Mouse (Mus musculus) left cerebral cortex, adult 2 months (tissue): ENCODE measurements around the gene Gpm6b. TPM values are rescaled to one million over a fixed set of nuclear protein-coding genes. Genes with fewer than 3 reads are reported as not detected.

Experiments used
- DNase-seq, 2 experiments: peaks; one replicate each; pipeline ENCODE4 v3.0.0; 2021 to 2022; ENCODE audit warnings: low spot score in 2 of 2, mixed read lengths in 1 of 2; ENCODE audit errors: extremely low spot score in 1 of 2
- H3K27ac ChIP-seq: fragments of 200-600 bp; 2 replicates; pipeline ENCODE4 v1.8.1; 2022
- H3K4me3 ChIP-seq: fragments of 200-600 bp; 2 replicates; pipeline ENCODE4 v1.8.1; 2022
- CTCF ChIP-seq: fragments of 200-600 bp; IDR thresholded peaks from 2 replicates; pipeline ENCODE4 v1.8.1; 2022; ENCODE audit warnings: antibody characterized with exemption, mild to moderate bottlenecking, moderate library complexity
- intact Hi-C: fragments of 180-260 bp; cut with DNase I; formaldehyde crosslinking; loops from one replicate; pipeline ENCODE4 v1.15.1; 2025
- total RNA-seq, 2 experiments: library from RNA; stranded (reverse); gene quantifications; 2 replicates each; pipeline ENCODE4 v1.2.3; 2021

The Gpm6b gene
- total RNA-seq, 2 experiments from 2014 or later: 598 to 621 TPM

DNA sequence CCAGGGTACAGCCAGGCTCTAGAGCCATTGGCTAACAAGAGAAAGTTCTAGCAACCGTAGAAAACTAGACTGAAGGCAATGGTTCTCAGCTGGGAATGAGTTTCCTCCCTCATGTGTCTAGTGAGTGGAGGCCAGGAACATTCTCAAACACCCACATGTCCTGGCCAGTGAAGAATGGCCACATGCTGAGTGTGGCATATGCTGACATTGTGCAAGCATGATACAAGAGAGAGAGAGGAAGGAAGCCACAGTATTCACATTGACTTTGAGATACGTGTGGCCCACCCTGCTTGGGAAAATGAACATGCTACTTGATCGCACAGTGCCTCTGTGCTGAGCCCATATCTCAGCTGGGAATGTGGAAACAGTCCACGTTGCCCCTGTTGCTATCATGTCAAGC is 101.2 kb downstream of the Gpm6b start:
- H3K4me3 ChIP-seq: no peak overlapping the region
- intact Hi-C loops: loop anchor here (2.0 kb wide), 2 partner anchors 17 to 123 kb away; no protein-coding TSS in a partner anchor

GRCm38 (mm10) chrX:166341795-166342194 is 103.1 kb downstream of the Gpm6b start:
- TF ChIP-seq CTCF: no peak
- Histone ChIP-seq H3K27ac (peak overlapping the region; percentile 1; the same call in 1 of the 2 replicates), H3K4me3 (no peak overlapping the region)
- no peak for DNase-seq
- intact Hi-C loops: no loop called here

More for the DNA sequence above, 101.2 kb downstream of the Gpm6b start:
- H3K27ac ChIP-seq: peak overlapping the region; percentile 22; the same call in 1 of the 2 replicates
- DNase-seq: no peak
- TF ChIP-seq CTCF: no peak

GRCm38 (mm10) chrX:166344228-166345015 is 105.7 kb downstream of the Gpm6b start:
- peak overlapping the region; percentile 91 for H3K27ac ChIP-seq
- peak; percentile 46 to 57 for DNase-seq
- intact Hi-C loops: loop anchor here (5.0 kb wide), 1 partner anchor 102 kb away; no protein-coding TSS in a partner anchor
- no peak for TF ChIP-seq CTCF
- peak overlapping the region; percentile 58 for H3K4me3 ChIP-seq

- no peak for TF ChIP-seq CTCF
- peak overlapping the region; percentile 91 for H3K27ac ChIP-seq
- peak overlapping the region; percentile 58 for H3K4me3 ChIP-seq
- DNase-seq: no peak
- intact Hi-C loops: loop anchor here (5.0 kb wide), 1 partner anchor 106 kb away; no protein-coding TSS in a partner anchor
Observed at GRCm38 (mm10) chrX:166348086-166348485, 109.4 kb downstream of the Gpm6b start.

DNA sequence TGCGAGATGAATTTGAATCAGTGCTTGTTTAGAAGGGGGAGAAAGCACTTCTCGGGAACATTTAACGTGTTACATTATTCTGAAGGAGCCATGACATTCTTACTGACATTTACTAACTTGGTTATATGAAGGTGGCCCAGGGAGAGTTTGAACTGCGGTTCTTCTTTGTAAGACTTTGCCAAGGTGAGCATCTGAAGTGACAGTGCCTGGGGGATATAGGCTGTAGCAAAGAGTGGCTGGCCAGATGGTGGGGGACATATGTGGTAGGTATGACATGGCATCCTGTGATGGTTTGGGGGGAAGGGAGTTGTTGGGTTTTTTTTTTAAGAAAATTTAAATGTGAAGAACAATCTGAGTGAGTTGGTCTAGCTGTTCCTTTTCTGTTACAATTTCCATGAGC is 109.9 kb downstream of the Gpm6b start:
- Histone ChIP-seq H3K27ac (peak overlapping the region; percentile 91), H3K4me3 (peak overlapping the region; percentile 58)
- no peak for TF ChIP-seq CTCF
- no peak for DNase-seq
- intact Hi-C loops: loop anchor here (5.0 kb wide), 1 partner anchor 106 kb away; no protein-coding TSS in a partner anchor

GRCm38 (mm10) chrX:166351790-166352189 is 113.1 kb downstream of the Gpm6b start:
- Histone ChIP-seq H3K4me3 (peak overlapping the region; percentile 19; the same call in 1 of the 2 replicates), H3K27ac (peak overlapping the region; percentile 21; the same call in 1 of the 2 replicates)
- peak; percentile 79 for TF ChIP-seq CTCF
- intact Hi-C loops: loop anchor here (1.0 kb wide), 1 partner anchor 177 kb away; no protein-coding TSS in a partner anchor
- DNase-seq: peak; percentile 57 to 73

- no peak for DNase-seq
- intact Hi-C loops: no loop called here
- TF ChIP-seq CTCF: no peak
- Histone ChIP-seq H3K4me3 (no peak overlapping the region), H3K27ac (no peak overlapping the region)
Observed at GRCm38 (mm10) chrX:166353412-166353811, 114.7 kb downstream of the Gpm6b start.

DNA sequence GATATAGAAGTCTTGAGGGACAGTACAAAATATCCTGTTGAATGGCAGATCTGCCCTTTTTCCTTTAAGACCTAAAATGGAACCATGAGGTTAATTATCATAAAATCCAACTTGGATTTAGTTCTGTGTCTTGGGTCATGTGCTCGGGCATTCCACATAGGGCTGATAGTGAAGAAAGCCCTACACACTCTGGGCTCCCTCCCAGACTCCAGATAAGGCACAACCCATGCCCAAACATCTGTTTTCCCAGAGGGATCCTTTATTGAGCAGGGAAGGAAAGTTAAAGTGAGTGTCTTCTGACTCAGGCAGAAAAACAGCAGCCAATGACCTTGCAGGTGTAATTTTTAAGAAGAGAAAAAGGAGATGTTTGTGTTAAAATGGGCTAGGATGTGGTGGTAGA is 116.2 kb downstream of the Gpm6b start:
- intact Hi-C loops: no loop called here
- H3K27ac ChIP-seq: peak overlapping the region; percentile 28; the same call in 1 of the 2 replicates
- TF ChIP-seq CTCF: no peak
- DNase-seq: no peak
- no peak overlapping the region for H3K4me3 ChIP-seq

- H3K27ac ChIP-seq: no peak overlapping the region
- DNase-seq: no peak
- intact Hi-C loops: no loop called here
- no peak overlapping the region for H3K4me3 ChIP-seq
- TF ChIP-seq CTCF: no peak
Observed at GRCm38 (mm10) chrX:166356276-166356675, 117.6 kb downstream of the Gpm6b start.

DNA sequence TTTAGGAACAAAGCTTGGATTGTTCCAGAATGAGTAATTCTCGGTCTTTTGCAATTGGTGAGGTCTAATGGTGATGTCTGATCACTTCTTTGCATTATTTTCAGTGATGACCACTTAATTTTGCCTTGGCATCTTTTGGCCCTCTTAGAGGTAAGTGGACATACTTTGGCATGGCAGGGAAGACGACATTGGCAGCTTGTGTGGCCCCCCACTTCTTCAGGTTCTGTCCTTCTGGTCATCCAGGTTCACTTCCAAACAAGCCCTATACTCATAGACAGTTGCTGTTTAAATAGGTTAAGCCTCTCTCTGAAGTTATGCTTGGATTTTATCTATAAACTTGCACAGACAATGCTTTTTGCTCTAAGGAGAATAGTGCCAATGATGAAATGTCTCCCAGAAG is 120.2 kb downstream of the Gpm6b start:
- no peak overlapping the region for H3K4me3 ChIP-seq
- TF ChIP-seq CTCF: no peak
- intact Hi-C loops: no loop called here
- no peak for DNase-seq
- no peak overlapping the region for H3K27ac ChIP-seq

- Histone ChIP-seq H3K27ac (peak overlapping the region; percentile 42), H3K4me3 (no peak overlapping the region)
- intact Hi-C loops: no loop called here
- DNase-seq: no peak
- TF ChIP-seq CTCF: no peak
Observed at GRCm38 (mm10) chrX:166359927-166360440, 121.3 kb downstream of the Gpm6b start.

DNA sequence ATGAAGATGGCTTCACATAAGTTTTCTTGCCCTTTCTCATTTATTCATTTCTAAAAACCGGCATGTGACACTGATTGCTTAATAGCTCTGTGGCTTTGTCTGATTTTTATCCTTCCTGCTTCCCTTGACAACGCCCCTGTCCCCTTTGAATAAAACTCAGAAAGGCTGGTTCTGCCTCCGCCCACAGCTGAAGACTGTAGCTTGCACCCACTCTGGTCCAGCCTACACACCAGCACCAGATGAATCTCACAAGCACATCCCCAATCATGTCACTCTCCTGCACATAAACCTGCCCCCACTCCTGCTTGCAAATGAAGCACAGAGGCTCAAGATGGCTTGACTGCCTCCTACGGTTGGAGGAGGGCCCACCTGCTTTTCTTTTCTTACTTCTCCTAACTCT is 121.7 kb downstream of the Gpm6b start:
- Histone ChIP-seq H3K27ac (peak overlapping the region; percentile 42), H3K4me3 (no peak overlapping the region)
- intact Hi-C loops: no loop called here
- DNase-seq: peak; percentile 39 to 40
- no peak for TF ChIP-seq CTCF
